Mouse (Mus musculus) layer of hippocampus, postnatal 36 days (tissue): ENCODE results near the gene Hcfc1r1. TPM values are rescaled to one million over a fixed set of nuclear protein-coding genes. Genes with fewer than 3 reads are reported as not detected.
A peak's percentile ranks its signal among the peaks of the same experiment; 100 is the strongest.

ENCODE experiments used
- DNase-seq, 2 experiments: peaks; one replicate each; pipeline ENCODE4 v3.0.0; 2022
- total RNA-seq, 2 experiments: library from RNA; stranded (reverse); gene quantifications; 2 replicates each; pipeline ENCODE4 v1.2.3; 2021

Hcfc1r1 gene
- total RNA-seq, 2 experiments from 2014 or later = 122 to 124 TPM

DNA sequence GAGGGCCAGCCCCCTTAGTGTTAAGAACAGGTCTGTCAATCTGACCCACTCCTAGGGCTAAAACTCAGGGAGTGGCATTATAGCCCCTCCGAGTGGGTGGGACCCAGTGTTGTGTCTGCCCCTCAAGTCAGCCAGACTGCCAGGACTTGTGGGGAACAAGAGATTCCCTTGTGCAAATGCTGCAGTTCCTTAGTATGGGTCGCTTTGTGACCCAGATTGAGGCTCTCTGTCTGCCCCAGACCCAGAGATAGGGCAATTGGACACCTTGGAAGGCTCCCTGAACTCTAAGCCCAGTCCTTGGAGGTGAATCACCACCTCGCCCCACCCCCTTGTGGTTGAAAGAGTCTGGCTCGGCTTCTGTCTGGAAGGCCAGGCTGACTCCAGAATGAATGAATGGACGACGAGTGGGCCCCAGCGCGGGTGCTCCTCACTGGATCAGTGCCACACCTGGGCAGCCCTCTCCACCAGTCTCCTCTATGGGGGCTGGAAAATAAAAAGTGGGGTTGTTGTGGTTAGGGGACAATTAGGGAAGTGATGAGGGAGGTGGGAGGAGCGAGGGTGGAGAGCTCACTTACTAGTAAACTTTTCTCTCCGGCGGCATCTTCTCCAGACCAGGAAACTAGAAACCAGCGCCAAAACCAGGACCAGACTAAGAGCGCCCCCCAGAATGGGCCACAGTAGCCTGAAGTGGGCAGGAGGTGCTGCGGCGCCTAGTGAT is 2.3 kb downstream of the Hcfc1r1 start:
- peak in 1 of 2 experiments; percentile 27 for DNase-seq

DNA sequence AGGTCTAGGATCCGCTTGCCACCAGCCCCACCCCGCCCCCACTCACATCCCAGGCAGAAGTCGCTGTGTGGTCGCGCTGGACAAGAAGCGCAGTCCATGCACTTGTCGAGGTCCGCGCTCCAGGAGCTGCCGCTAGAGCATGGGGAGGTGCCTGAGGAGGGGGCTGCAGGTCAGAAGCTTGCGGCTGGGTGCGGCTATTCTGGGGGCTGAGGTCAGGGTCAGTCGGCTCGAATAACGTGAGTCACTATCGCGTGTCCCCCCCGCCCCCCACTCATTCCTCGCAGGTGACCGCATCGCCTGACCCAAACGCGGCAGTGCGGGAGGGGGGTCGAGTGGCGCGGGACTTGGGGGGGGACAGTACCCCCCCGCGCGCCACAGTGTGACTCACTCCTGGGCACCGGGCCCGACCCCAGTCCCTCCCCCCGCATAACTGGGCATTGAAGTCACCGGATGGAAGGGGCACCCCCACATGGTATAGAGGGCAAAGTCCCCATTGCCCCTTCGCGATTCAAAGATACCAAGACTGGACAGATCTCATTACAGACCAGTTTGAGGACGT is 3.2 kb downstream of the Hcfc1r1 start:
- DNase-seq = no peak

DNA sequence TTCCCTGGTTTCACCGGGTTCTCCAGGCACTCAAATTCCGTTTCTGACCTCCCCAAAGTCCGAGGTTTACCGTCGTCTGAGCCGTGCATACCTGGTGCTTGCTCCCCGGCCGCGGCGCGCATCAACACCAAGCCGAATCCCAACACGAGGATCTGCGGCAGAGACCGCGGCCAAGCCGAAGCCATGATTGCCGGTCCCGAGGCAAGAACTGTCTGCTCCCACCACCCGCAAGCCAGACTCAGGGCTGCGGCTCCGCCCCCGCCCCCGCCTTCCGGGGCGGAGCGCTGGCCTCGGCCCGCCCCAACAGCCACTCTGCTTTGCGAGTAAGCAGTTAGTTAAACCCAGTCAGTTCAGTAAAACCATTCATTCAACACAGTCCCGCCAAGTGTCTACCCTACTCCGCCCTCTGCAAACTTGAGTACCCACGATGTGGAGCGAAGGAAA is 3.9 kb downstream of the Hcfc1r1 start, which contains the start of gene Tnfrsf12a:
Gene Tnfrsf12a (minus strand): TSS at position 233 of the 444 bp plus-strand sequence.
- DNase-seq = peak; percentile 80 to 83

DNA sequence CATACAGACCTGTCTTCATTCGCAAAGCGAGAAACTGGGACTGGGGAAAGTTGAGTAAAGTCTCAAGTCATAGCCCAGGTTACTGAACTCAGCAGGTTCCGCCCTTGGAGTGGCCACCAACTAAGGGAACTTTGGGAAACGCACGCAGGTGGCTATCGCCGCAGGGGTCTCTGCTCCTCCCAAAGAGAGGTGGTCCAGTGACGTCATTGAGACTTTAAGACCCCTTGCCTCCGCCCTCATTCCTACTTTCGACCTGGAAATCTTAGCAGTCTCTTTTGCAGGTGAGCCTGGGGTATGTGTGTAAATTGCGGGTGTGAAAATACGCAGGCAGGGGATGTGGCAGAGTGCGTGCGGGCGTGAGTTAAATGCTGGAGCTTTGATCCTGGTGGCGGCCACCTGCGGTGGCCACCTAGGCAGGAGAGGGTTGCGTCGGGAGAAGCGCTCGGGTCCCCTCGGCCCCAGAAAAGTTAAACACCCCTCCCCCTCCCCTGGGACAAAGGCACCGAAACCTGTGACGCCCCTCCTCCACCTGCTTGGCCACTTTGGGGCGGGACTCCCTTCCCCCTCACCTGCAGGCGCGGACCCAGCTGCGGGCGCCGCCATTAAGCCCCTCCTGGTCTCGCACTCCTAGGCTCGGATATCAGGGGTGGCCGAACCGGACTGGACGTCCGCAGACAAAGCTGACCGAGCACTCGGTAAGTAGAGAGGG is 5.9 kb downstream of the Hcfc1r1 start, which contains the start of gene Cldn6:
Gene Cldn6 (plus strand): TSS at position 123 of the 709 bp plus-strand sequence.
- DNase-seq = no peak

DNA sequence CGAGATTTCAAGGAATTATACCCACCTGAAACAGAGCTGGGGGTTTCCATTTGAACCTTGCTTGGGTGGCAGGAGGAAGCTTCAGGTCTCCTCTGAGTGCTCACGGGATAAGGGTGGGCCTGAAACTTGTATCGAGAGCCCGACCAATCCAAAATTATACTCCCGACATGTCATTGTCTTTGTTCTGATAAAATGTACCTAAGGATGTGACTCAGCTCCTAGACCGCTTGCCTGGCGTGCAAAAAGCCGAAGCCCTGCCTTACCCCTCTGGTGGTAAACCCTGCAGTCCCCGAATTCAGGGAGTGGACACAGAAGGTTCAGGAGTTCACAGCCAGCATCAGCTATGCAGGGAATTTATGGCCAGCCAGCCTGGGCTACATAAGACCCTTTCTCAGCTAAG is 6.9 kb downstream of the Hcfc1r1 start:
- DNase-seq = no peak

DNA sequence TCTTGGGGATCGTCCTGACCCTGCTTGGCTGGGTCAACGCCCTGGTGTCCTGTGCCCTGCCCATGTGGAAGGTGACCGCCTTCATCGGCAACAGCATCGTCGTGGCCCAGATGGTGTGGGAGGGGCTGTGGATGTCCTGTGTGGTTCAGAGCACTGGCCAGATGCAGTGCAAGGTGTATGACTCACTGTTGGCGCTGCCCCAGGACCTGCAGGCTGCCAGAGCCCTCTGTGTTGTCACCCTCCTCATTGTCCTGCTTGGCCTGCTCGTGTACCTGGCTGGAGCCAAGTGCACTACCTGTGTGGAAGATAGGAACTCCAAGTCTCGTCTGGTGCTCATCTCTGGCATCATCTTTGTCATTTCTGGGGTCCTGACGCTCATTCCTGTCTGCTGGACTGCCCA is 7.7 kb downstream of the Hcfc1r1 start:
- no peak for DNase-seq

DNA sequence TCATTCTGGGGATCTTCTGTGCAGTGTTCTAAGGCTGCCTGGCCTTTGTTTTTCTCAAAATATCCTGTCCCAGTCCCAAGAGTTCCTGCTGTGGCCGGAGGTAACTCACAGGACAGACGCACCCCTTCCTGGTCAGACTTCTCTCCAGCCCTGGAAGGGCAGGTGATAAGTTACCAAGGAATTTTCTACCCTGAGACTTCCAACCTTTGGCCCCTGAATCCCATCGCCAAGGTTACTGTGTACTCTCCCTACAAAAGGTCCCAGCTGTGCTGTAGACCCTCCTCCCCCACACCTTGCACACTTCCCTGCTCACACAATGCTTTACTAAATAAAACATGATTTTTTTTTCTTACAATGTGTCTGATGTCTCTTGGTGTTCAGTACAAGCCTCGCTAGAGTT is 8.7 kb downstream of the Hcfc1r1 start:
- no peak for DNase-seq

DNA sequence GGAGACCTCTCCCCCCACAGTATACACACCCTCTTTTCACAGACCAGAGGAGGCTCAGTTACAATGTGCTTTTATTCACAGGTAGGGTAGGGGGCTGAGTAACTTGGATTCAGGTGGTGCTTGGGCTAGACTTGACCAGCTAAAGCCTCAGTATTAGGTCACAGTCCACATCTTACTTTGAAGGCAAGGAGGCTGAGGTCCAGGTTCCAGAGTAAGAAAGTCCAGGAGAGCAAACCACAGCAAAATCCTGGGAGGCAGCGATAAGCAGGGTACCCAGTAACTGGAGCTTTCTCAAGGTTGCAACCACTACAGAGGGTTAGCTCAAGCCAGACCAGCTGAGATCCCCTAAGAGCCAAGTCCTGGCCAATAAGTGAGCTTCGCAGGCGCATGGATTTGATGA is 9.1 kb downstream of the Hcfc1r1 start:
- DNase-seq = no peak

DNA sequence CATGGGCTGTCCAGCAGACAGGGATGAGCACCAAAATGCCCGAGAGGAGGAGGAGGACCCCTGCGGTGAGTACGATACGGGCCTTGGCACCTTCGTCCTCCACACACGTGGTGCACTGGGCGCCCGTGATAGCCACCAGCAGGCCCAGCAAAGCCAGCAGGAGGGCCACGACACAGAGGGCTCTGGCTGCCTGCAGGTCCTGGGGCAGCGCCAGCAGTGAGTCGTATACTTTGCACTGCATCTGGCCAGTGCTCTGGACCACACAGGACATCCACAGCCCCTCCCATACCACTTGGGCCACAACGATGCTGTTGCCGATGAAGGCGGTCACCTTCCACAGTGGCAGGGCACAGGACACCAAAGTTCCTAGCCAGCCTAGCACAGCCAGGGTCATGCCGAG is 9.8 kb downstream of the Hcfc1r1 start:
- DNase-seq = no peak

DNA sequence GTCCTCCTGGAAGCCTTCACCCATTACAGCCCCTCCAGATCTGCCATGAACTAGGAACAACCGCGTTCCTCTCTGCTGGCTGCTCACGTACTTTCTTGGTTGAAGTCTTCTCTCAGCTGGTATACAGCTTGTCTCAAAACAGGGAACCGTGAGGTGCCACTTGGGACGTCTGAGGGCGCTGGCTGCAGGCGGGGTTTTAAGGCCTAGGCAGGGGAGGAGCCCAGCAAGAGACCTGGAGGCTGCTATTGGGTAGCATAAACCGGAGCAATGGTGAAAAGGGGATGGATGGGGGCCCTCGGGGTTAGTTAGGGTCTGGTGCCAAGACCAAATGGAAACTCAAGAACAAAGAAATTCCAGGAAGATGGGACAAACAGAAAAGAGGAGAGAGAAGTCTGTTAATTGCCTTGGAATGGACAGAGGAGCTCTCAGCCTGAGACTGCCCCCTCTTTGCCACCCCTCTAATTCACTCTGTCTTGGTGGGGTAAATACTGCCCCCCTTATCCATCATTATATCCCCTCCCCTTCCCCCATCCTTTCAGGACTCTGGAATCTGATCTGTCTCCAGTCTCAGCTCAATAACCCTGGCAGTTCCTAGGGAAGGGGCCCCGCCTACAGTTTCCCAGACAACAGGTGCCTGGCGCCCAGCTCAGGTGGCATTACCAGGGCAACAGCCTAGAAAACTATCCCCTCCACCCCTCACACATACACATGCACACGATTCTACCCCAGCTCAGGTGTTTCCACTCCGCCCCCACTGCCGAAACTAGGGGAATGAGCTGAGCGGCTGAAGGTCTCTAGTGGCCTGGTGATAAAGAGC is 10.7 kb downstream of the Hcfc1r1 start, which contains the start of gene Cldn9:
Gene Cldn9 (minus strand): TSS at position 171 of the 817 bp plus-strand sequence.
- DNase-seq = no peak

DNA sequence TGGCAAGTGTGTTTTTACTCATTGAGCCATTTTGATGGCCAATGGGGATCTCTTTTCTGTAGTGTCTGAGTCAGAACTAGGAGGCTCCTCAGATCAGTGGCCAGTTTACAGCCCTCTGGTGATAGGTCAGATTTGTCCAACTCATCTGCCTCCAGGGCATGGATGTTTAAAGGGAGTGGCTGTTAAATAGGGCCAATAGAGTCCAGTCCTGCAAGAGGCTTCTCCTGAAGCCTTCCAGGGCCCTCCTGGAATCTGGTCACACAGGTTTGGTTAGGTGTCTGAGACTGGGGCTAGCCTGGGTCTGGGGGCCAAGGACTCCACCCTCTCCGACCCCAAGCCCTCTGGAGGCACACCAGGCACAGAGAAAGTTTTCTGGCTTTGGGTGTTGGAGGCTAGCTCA is 21.1 kb downstream of the Hcfc1r1 start:
- DNase-seq = no peak

DNA sequence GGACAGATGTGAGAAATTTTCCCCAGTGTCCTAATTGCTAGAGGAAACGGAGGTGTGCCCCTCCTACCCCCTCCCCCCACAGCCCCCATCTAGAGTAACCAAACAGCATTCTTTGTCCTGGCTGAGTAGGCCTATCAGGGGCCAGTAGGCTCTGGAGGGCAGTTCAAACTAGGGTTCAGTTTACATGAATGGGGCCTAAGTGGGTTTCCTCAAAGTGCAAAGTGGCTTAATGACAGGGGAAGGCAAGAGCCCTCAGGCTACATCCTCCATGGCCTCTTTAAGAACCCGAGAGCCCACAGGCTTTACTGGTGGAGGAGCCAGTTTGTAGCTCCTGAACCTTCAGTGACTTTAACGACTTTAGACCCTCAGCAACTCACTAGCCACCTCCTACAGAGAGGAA is 22.4 kb downstream of the Hcfc1r1 start:
- no peak for DNase-seq

DNA sequence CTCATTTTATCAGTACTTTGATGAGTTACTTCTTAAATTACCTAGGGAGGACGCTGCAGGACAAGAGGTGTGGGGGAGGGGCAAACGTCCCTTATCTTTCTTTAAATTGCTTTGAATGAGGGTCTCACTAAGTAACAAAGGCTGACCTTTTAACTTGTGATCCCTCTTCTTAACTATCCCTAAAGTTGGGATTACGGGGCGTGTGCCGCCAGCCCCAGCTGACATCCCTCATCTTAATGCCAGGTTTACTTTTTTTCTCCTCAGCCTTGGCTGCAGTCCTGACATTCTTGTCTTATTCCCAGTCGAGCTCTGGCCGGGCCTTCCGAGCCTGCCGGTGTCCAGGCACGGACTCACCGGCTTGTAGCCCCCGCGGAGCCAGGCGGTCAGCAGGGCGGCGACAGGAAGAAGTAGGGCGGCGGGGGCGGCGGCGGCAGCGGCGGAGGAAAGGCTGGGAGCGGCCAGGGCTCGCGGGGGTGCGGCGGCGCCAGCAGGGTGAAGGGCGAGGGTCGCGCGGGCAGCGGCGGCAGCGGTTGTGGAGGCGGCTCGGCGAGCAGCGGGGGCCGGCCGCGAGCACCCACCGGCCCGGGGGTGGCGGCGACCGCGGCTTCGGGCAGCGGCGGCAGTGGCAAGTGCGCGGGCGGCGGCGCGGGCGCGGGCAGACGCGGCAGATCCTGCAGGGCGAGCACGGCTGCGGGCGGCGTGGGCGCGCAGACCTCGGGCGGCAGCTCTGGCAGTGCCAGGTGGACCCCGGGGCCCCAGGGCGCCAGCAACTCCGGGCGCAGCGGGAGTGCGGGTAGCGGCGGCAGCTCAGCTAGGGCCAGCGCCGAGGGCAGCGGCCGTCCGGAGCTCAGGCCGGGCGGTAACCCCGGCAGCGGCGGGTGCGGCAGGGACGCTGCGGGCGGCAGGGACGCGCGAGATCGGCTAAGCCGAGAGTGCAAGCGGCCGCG is 26.0 kb downstream of the Hcfc1r1 start:
- DNase-seq = no peak

DNA sequence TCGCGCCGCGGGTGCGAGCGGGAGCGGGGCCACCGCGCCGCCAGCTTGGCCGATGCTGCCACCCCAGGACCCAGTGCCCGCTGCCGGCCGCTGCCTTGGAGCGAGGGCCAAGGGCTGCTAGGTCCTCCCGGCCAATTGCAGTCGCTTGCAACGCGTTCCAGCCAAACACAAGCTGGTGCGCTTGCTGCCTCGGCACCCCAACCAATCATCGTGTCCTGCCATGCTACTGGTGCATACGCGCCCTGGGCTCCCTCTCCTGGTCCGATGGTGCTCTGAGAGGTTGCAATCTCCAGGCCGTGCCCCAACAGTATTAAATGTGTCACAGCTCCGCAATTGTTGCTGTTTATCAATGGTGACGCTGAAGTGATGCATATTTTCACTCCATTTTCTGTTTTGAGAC is 26.7 kb downstream of the Hcfc1r1 start:
- DNase-seq = peak; percentile 84 to 88

DNA sequence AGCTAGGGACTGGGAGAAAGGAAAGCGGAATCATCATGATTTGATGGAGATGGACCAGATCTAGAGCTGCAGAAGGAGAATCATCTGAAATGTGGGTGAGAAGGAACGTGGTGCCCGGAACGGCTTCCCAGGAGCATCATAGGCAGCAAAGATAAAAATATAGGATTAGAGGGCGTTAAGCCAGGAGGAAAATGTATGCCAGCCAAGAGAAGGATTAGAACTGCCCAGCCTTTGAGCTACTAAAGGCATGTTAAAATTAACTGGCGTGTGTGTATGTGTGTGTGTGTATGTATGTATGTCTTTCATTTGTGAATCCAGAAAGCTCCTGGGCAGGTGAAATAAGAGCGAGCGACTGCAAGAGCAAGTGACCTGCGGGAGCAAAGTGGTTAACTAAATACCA is 29.9 kb downstream of the Hcfc1r1 start:
- no peak for DNase-seq

DNA sequence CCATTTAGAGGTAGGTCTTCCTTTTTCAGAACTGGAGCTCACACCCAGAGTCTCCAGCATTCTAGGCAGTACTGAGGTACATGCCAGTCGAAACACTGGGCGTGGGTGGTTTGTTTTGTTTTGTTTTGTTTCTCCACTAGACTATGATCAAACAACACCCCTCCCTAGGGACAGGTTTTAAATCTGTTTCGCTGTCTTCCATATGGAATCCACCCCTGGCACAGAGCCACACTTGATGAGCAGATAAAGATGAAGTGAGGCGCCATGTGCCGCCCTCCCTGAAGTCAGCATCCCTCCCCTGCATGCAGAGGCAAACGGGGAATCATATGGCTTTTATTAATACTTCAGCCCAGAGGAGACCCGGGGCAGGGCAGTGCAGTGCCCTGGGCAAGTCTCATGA is 31.3 kb downstream of the Hcfc1r1 start:
- DNase-seq = no peak

DNA sequence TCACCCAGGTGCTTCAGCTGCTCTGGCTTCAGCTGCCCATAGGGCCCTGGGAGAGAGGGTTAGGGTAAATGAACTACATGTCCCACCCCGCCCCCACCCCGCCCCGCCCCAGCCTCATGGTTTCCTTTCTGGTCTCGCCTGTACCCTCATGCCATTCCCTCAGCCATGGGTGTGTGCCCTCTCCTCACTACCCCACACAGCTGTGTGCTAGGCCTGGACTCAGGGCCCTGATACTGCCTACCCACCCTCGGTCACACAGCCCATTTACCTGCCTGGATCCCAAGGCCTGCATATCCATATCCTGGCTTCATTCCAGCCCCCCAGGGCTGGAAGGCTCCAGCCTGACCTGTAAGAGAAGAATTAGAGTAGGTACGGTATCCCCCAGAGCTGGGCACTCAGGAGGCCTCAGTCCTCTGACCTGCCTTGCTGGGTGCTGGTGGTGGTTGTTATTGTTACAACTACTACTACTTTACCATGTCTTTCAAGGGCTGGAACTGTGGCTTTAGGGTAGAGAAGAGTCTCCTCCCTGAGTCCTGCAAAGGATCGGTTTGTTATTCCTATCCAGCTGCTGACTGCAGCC is 32.2 kb downstream of the Hcfc1r1 start:
- no peak for DNase-seq

DNA sequence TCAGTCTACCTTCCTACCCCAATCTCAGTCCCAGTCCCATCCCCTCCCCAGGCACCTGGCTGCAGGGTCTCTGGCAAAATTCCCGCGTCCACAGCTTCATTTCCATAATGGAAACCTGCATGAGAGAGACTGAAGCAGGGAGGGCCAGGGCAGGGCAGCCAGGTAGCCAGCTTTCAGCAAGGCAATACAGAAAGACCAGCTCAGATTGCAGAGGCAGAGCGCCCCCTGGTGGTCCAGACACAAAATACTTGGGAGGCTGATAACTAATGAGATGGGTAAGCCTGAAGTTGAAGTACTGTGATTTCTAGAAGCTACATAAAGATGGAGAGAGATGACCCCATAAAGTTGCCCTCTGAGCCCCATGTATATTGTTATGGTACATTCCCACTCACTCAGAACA is 32.8 kb downstream of the Hcfc1r1 start:
- DNase-seq = peak; percentile 57 to 64

DNA sequence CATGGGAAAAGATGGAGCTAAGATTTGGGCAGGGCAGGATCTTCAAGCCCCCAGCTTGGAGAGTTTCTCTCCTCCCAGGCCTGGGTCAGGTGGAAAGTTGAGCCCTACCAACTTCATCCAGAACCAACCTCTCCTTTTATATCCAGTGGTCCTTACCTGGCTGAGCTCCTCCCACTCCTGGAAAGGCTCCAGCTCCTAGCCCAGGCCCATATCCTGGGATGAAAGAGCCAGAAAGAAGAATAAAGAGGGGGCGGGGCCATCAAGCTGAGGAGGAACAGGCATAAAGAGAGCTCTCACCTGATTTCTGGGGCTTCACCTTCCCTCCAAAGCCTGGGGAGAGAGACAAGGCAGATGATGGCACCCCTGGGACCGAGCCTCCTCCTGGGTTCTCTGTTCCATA is 43.6 kb downstream of the Hcfc1r1 start:
- no peak for DNase-seq

DNA sequence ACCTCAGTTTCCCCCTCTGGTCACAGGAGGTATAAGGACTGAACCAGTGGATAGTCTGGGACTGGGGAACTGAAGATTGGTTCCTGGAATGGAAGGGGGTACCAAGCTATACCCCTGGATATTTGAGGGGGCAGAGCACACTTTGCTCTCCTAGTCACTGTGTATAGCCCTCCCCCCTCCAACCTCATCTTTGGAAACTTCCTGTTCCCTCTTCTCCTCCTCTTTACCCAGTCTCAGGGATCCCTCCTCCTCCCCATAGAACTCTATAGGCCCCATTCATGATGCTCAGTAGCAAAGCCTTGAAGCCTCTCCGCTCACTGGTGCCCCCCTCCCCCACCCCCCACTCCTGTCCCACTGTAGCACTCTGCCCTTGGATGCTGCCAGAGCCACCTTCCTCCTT is 46.1 kb downstream of the Hcfc1r1 start:
- DNase-seq = no peak

DNA sequence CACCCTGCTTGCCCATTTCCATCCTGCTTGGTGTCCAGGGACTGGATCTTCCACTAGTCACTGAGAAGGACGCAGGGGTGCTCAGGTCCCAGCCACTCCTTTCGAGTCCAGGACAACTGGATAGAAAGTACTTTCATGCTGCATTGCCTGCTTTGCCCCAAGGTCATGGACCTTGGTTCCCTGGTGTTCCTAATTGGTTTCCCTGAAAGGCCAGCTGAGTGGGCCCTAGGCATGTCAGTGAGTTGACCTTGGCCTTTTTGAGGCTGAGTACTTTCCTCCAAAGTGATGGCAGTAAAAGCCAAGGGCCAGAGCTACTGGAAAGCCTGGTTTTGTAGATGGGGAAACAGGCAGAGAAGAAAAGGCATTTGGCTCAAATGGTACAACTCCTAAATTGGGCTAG is 48.5 kb downstream of the Hcfc1r1 start:
- DNase-seq = no peak
